Mouse (Mus musculus): Measurements from ENCODE around the gene Myof. TPM values are rescaled to one million over a fixed set of nuclear protein-coding genes. Genes with fewer than 3 reads are reported as not detected.

Gene Myof
- total RNA-seq, 2 experiments from 2014 or later = 4.3 to 5.0 TPM

DNA sequence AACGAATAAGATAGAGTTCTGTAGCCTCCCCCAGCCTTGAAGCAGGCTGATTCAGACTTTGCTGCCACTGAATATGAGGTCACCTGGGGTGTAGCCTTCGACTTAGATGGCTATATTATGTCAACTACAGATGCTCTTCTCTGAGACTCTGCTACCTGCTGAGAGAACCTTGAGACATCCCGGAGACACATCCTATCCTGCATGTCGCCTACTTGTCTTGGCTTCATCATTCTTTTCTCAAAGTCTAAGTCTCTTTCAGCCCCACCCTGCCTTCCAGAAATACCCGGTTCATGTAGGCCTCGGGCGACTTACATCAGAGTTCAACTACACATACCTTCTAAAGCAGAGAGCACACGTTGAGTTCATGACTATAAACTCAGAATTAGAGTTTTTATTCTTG is 13.6 kb upstream of the Myof start:
- H3K27ac ChIP-seq = no peak overlapping the region
- H3K4me3 ChIP-seq = no peak overlapping the region
- no peak for TF ChIP-seq CTCF (conservative IDR thresholded peaks at IDR 0.05)
- no peak for DNase-seq (ENCODE audit: low spot score in 2 of 2)

DNA sequence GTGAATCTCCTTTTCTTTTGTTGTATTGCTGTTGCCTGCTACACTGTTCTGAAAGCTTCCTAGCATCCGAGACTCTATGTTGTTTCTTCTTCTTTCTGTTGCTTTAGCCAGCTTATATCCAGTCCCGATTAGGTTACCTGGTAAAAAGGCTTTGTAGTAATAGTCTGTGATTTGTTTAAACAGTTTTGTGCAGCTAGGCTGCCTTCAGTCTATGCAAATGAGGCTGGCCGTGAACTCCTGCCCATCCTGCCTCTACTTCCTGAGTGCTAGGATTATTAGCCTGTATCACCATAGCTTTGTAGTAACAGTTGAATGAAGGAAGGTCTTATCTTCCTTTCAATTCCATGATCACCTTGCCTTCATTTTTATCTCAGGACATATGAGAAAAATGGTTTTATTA is 12.9 kb upstream of the Myof start:
- DNase-seq (ENCODE audit: low spot score in 2 of 2) = no peak
- Histone ChIP-seq H3K27ac (no peak overlapping the region), H3K4me3 (no peak overlapping the region)
- no peak for TF ChIP-seq CTCF (conservative IDR thresholded peaks at IDR 0.05)

DNA sequence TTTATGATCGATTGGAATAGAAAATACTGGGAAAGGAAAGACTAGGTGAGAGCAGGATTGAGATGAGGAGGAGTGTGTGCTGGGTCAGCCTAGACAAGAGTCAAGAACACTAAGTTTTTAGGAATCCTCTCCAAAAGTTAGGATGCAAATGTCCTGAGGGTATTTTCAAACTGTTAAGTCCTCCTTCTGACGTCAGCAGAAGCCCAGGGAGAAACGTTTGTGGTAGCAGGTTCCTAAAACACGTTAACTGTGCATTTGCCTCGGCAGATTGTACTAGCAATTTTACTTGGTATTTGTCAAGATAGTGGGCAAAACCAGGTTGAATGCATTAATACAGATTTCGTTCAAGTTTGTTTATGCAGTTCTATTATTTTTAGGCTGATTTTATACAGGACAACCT is 12.4 kb upstream of the Myof start:
- no peak for TF ChIP-seq CTCF (conservative IDR thresholded peaks at IDR 0.05)
- Histone ChIP-seq H3K27ac (no peak overlapping the region), H3K4me3 (no peak overlapping the region)
- no peak for DNase-seq (ENCODE audit: low spot score in 2 of 2)

DNA sequence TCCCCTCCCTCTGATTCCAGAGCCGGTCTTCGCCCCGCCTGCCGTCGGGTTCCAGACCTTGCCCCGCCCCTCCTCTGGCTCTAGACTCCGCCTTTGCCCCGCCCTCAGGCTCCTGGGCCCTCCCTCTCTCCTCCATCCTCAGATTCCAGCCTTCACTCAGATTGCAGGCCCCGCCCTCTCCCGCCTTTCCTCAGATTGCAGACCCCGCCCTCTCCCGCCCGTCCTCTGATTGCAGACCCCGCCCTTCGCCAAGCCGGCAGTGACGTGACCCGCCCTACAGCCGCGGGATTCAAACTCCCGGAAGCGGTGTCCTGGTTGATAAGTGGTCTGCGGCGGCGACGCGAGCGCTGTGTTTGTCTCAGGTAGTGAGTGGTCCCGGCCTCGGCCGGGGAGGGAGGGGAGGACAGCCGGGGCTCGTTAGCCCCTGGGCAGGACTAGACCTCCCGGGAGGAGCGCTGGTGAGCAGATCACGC is 11.4 kb upstream of the Myof start, which contains the start of gene Cep55:
Cep55 (plus strand) TSS at position 292 of the 473 bp plus-strand sequence.
- peak; percentile 92 to 95 for DNase-seq (ENCODE audit: low spot score in 2 of 2)
- Histone ChIP-seq H3K27ac (peak within 1 kb of the TSS; percentile 73), H3K4me3 (peak within 1 kb of the TSS; percentile 62)
- 0 out of 2 replicates have a peak, but pooled peaks have one; percentile 8 for TF ChIP-seq CTCF (conservative IDR thresholded peaks at IDR 0.05)

DNA sequence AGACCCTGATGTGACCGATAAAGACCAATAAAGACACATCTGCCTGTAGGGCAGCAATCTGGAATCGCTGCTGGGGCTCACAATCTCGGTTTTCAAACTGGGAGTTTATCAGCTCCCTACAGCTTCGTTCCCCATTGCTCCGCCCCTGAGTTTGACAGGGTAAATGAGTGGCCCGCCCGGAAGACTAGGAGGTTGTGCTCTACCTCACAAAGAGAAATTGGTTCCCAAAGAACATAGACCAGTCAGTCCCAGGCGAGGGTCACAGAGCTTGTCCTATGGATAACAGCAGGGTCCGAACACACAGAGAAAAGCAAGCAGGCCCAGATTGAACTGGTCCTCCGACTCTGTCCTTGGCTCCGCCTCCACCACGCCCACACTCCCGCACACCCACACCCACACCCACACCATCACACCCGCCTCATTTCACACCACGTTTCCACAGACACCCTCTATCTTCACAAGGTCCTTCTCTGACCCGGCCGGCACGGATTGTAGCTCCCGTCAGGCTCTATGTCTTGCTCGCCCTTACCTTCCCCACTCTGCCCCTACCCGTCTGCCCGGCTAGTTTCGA is 10.9 kb upstream of the Myof start:
- Histone ChIP-seq H3K27ac (peak overlapping the region; percentile 73), H3K4me3 (peak overlapping the region; percentile 62)
- peak in 1 of 2 experiments; percentile 59 for DNase-seq (ENCODE audit: low spot score in 2 of 2)
- no peak for TF ChIP-seq CTCF (conservative IDR thresholded peaks at IDR 0.05)

DNA sequence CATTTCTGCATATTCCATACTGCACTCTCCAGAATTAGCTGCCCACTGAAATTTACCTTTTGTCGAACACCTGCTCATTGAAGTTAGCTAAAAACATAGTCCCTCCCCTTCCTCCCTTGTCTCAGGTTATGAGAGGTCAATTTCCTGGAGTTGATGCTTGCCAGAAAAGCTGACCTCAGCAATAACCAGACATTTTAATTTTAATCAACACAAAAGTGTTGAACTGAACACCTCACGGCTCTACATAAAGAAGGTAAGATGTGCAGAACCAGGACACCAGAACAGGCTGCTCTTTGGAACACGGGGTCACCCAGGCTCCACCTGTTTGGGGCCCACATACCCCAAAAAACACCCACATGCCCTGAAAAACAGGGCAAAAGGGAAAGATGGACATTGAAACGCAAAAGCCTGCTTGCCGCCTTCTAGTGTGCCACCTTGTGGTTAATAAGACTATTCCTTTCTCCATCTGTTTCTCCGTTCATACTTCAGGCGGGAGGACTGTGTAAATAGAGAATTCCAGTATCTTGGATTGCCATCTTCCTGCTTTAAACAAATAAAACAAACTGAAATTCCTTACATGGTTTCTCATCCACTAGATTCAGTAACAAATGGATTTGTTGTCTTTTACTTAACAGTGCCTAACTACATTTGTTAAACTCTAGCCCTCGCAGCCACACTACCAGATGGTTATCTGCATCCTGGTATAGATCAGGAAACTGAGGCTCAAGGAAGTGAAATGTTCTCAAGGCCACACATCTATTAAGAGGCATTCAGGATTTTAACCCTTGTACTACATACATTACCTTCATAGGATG is 10.1 kb upstream of the Myof start:
- H3K27ac ChIP-seq = peak overlapping the region; percentile 73; the same call in 1 of the 2 replicates
- peak overlapping the region; percentile 62 for H3K4me3 ChIP-seq
- peak in 1 of 2 experiments; percentile 6 for DNase-seq (ENCODE audit: low spot score in 2 of 2)
- peak; percentile 83 for TF ChIP-seq CTCF (conservative IDR thresholded peaks at IDR 0.05)

DNA sequence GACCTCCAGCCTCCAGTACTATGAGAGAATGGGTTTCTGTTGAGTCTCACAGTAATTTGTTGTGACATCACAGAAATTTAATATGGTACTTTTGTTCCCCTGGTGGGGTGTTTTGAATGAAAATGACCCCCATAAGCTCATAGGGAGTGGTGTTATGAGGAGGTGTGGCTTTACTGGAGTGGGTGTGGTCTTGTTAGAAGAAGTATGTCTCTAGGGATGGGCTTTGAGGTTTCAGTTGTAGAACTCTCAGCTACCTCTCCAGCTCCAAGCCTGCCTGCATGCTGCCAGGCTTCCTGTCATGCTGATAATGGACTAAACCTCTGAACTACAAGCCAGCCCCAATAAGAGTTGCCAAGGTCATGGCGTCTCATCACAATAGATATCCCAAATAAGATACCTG is 6.3 kb upstream of the Myof start:
- Histone ChIP-seq H3K27ac (no peak overlapping the region), H3K4me3 (no peak overlapping the region)
- no peak for TF ChIP-seq CTCF (conservative IDR thresholded peaks at IDR 0.05)
- no peak for DNase-seq (ENCODE audit: low spot score in 2 of 2)

DNA sequence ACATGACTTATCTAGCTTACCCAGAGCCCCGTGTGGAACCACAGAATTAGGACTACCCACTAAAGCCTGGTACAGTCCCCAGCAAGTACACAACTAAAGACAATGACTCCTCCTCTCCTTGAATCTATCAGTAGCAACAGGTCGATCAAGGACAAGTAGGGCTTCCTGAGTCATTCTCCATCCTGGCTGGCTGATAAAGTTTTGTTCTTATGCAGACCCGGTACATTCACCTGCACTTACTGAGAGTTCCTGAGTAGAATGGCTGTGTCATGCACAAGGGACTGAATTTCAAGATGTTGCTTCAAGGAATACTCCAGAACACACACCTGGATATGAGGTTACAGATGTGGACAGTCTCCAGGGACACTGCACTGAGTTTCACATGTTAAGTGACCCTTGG is 1.8 kb upstream of the Myof start:
- DNase-seq (ENCODE audit: low spot score in 2 of 2) = no peak
- no peak overlapping the region for H3K27ac ChIP-seq
- no peak for TF ChIP-seq CTCF (conservative IDR thresholded peaks at IDR 0.05)
- no peak overlapping the region for H3K4me3 ChIP-seq

DNA sequence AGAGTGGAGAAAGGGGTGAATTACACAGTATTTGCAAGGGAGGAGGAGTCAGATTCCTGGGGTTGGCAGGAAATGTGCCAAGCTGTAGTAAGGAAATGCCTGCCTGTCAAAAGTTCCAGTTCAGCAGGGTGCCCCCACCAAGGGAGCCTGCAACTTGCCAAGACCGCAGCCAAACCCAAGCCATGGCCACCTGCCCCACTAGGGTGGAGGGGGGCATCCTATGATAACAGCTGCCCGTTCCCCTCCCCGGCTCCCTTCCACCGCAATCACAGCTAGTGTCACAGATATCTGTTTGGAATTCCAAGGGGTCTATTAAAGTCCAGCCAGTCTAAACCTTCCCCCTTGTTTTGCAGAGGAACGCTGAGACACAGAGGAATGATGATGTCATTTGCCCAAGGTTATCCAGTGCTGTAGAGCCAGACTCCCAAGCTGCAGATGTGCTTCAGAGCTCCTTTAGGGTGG is 1.1 kb downstream of the Myof start:
- Histone ChIP-seq H3K27ac (no peak overlapping the region; the same call in 1 of the 2 replicates), H3K4me3 (peak overlapping the region; percentile 53)
- no peak for DNase-seq (ENCODE audit: low spot score in 2 of 2)
- no peak for TF ChIP-seq CTCF (conservative IDR thresholded peaks at IDR 0.05)

DNA sequence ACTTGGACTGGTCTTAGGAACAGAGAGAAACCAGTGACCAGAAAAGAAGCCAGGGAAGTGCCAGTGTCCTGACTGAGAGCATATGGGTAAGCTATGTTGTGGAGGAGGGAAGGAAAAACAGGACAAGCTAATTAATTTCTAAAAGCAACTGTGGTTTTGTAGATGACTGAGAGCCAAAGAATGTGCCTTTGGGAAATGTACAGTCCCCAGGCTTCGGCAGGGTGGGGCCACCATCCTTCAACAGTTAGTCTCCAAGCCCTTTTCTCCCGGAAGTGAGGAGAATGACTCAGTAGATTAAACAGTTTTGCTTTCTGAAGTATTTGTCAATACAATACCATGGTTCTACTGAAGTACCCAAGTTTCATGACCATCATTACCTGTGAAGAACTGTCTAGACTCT is 5.1 kb downstream of the Myof start:
- Histone ChIP-seq H3K27ac (no peak overlapping the region), H3K4me3 (no peak overlapping the region)
- no peak for DNase-seq (ENCODE audit: low spot score in 2 of 2)
- no peak for TF ChIP-seq CTCF (conservative IDR thresholded peaks at IDR 0.05)

DNA sequence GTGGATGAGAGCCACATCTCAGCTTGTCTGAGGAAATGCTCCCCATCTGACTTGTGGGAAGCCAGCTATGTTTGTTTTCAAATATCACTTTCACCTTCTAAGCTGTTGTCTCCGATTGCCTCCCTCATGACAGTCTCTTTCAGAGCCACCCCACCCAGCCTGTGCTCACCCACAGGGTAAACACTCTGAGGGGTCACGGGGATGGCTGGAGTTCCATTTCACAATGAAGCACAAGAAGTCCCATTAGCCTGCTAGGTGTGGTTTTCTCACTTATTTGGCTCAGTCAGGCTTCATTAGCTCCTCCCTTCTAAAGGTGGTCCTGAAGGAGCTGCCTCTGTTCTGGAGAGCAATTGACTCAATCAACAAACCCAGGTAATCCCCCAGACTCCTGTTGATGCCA is 7.6 kb downstream of the Myof start:
- TF ChIP-seq CTCF (conservative IDR thresholded peaks at IDR 0.05) = no peak
- H3K4me3 ChIP-seq = no peak overlapping the region
- no peak overlapping the region for H3K27ac ChIP-seq
- no peak for DNase-seq (ENCODE audit: low spot score in 2 of 2)

DNA sequence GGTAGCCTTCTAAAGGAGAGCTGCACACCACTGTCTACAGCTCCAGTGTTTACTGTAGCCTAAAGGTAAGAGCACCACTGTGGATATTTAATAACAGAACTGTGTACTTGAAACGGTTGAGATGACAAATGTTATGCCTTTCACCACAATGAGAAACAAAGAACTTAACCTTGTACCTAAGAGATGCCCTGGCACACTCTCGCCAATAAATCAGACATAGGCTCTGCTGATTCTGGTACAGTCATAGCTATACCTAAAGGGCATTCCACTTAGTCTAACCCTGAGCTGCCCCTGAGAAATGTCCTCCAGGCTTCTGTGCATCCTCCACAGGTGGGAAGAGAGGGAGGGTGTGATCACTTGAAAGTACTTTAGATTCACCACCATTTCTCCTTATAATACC is 8.7 kb downstream of the Myof start:
- DNase-seq (ENCODE audit: low spot score in 2 of 2) = no peak
- no peak for TF ChIP-seq CTCF (conservative IDR thresholded peaks at IDR 0.05)
- Histone ChIP-seq H3K27ac (no peak overlapping the region), H3K4me3 (no peak overlapping the region)

DNA sequence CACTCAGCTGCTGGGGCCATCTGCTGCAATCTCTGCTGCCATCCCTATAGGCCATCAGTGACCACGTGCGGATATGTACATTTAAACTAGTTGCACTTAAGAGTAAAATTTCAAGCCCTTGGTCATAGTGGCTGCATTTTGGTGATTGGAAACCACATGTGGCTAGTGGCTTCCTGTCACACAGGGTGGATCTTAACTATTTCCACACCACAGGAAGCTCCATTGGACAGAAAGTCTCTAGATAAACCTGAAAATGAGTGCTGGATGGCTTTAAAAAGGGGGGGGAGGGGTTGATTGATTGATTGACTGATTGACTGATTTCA is 9.7 kb downstream of the Myof start:
- no peak overlapping the region for H3K4me3 ChIP-seq
- no peak for TF ChIP-seq CTCF (conservative IDR thresholded peaks at IDR 0.05)

More for the DNA sequence above, 9.7 kb downstream of the Myof start:
- no peak for DNase-seq (ENCODE audit: low spot score in 2 of 2)
- no peak overlapping the region for H3K27ac ChIP-seq

All from layer of hippocampus, adult 2 months (tissue).